ENCODE assay signal across 8 mouse cellular contexts in the genomic region with DNA sequence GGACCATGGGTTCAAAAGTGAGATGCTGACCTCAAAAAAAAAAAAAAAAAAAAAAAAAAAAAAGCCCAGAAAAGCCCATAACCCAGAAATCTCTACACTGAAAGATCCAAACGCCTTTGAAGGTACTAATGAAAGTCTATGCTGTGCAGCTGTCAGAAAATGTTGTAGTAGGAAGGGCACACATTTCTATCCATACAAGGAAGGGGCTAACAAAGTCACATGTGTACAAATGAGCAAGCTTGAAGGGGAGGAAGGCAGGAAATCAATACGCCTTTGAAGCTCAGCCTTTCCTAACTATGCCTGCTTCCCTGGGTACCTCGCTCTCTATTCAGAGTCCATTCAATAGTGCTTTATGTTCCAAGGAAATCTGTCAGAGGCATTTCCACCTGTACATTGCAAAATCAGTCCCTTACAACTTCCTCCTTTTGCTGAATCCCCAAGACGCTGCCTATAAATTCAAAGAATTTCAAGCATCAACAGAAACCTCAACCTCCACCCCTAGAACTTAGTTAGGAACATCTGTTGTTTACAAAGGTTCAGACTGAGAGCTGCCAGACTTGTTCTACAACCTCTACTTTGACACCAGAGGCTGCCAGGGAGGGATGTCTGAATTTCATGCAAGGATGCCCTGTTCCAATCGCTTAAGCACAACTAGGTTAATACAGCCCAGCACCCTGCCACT.
A peak's percentile ranks its signal among the peaks of the same experiment; 100 is the strongest.
DNase-seq lines count a peak whose midpoint lies in the region; ATAC-seq lines count a peak whose summit lies in the region.

No protein-coding gene starts in this region.

- H3K36me3 ChIP-seq in stomach, embryonic 14.5 days (ENCODE audit: control insufficient read depth, insufficient read depth, low read length): no peaks in the 10 kb centered on the region

- ATAC-seq in cerebellum, adult (ENCODE audit: insufficient number of reproducible peaks, low FRiP score, low TSS enrichment): 0 out of 2 replicates have a peak, but pooled peaks have one; percentile 36
- peak; percentile 63; the same call in 1 of the 2 replicates for ATAC-seq in stomach, embryonic 14.5 days (ENCODE audit: insufficient number of reproducible peaks, insufficient read depth, low FRiP score, low read depth)

- H3K27ac ChIP-seq in stomach, embryonic 14.5 days (ENCODE audit: low read length): no peak overlapping the region

- no peaks in the 10 kb centered on the region for H3K9me3 ChIP-seq in stomach, embryonic 14.5 days (ENCODE audit: control insufficient read depth, low read depth, low read length)

- no peak overlapping the region; the same call in 1 of the 2 replicates for H3K4me2 ChIP-seq in stomach, embryonic 14.5 days (replicated peaks; ENCODE audit: low read depth, low read length)

- WGBS in large intestine, adult 2 months: 18% methylated on average over 5 of the region's 5 CpGs
- WGBS in stomach, embryonic 14.5 days: 25% methylated on average over 5 of the region's 5 CpGs

- no peak overlapping the region for H3K9ac ChIP-seq in stomach, embryonic 14.5 days (replicated peaks; ENCODE audit: low read depth, low read length)

- H3K4me1 ChIP-seq in stomach, embryonic 14.5 days (ENCODE audit: control insufficient read depth, insufficient read depth, low read length): peaks cover 13% of the 10 kb centered on the region

- no peak for DNase-seq in cerebellum, postnatal 10 days
- DNase-seq in urinary bladder, postnatal 25 days (ENCODE audit: low spot score): peak; percentile 29
- DNase-seq in urinary bladder, postnatal 10 days (ENCODE audit: low spot score): no peak
- DNase-seq in large intestine, adult 2 months (ENCODE audit: low read depth, low spot score): peak; percentile 14
- no peak for DNase-seq in gastrocnemius, postnatal 10 days
- DNase-seq in adrenal gland, adult 8-10 months: no peak

- no peaks in the 10 kb centered on the region for H3K27me3 ChIP-seq in stomach, embryonic 14.5 days (ENCODE audit: control insufficient read depth, insufficient read depth, low read length)

- no peak overlapping the region for H3K4me3 ChIP-seq in stomach, embryonic 14.5 days (ENCODE audit: low read depth, low read length)

Comparison
In these comparisons a context has a peak if more than half of its experiments do, and no peak if none do; other contexts are left out.
1. DNase-seq: peak in urinary bladder, postnatal 25 days (single experiment) and large intestine, adult 2 months (single experiment); none in cerebellum, postnatal 10 days (0 of 2), urinary bladder, postnatal 10 days (single experiment), gastrocnemius, postnatal 10 days (single experiment) and adrenal gland, adult 8-10 months (single experiment).